Mouse (Mus musculus) thymus, adult 2 months (tissue): Measurements from ENCODE around the gene Ankrd52.

Experiments
- CTCF ChIP-seq: fragments of 200-500 bp; IDR thresholded peaks from 2 replicates; pipeline ENCODE4 v1.5.1; 2012; ENCODE audit warnings: mild to moderate bottlenecking, control low read depth, low read length, moderate library complexity, borderline replicate concordance; ENCODE audit not compliant: control insufficient read depth, poor library complexity, insufficient read depth; ENCODE audit errors: extremely low read depth
- POLR2A ChIP-seq: fragments of 200-500 bp; IDR thresholded peaks from 2 replicates; pipeline ENCODE4 v1.6.1; 2012; ENCODE audit warnings: mild to moderate bottlenecking, low read length, control low read depth, moderate library complexity; ENCODE audit not compliant: control insufficient read depth, poor library complexity, insufficient read depth; ENCODE audit errors: extremely low read depth

- TF ChIP-seq CTCF (no peak), POLR2A (no peak)
These were observed 31.9 kb downstream of the Ankrd52 start for GRCm38 (mm10) chr10:128408591-128409535.
